Mouse (Mus musculus) right cerebral cortex, postnatal 4 days (tissue): ENCODE measurements at regions not wholly inside any gene's neighbourhood (a gene's known extent, or its start where the extent isn't known, plus 50 kb on each side); places are given as distances from the start of the nearest gene placed in this dataset.

Experiments
- DNase-seq: peaks from one replicate; pipeline ENCODE4 v3.0.0-alpha.2; 2022

DNA sequence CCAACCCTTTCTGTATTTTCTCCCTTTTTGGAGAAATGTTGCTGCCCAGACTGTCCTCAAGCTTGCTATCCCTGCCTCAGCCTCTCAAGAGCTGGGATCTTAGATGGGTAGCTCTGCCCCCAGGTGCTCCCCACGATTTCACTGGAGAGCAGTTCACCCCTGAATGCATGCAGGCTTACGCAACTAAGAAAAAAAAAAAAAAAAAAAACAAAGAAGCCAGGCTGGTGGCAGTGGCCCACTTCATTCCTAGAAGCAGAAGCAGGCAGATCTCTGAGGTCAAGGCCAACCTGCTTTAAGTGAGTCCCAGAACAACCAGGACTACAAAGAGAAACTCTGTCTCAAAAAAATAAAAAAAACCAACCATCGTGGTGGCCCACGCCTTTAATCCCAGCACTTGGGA, 51.2 kb upstream of the Fbxo11 start:
- no peak for DNase-seq

- DNase-seq: no peak
These were observed 53.6 kb upstream of the Fbxo11 start for GRCm38 (mm10) chr17:88118714-88119113.

GRCm38 (mm10) chr17:88123711-88124110, 58.6 kb upstream of the Fbxo11 start:
- DNase-seq: no peak

DNA sequence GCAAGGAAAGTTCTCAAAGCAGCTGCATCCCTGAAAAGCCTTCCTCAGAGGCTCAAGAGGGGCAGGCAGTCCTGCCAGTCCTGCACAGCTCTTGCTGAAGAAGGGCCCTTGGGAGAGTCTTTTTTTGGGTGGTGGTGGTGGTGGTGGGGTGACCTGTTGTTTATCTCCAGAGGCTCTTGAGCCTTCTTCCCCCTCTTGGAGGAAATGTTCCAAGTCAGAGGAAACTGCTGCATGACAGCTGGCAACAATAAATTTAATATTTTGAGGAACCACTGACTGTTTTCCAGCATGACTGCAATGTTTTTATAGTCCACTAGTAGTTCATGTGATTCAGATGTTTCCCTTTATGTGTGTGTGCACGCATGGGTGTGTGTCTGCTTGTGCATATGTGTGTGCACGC, 62.0 kb upstream of the Fbxo11 start:
- DNase-seq: no peak

DNA sequence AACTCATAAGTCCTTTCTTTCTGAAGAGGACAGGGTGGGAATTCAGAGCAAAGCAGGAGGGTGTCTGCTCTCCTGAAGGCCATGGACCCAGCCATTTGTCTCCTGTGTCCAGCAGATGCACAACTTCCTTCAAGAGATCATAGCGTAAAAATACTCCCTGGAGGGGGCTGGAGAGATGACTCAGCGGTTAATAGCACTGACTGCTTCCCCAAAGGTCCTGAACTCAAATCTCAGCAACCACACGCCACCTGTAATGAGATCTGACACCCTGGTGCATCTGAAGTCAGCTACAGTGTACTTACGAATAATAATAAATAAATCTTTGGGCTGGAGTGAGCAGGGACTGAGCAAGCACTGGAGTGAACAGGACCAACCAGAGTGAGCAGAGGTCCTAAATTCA, 66.2 kb upstream of the Fbxo11 start:
- no peak for DNase-seq

GRCm38 (mm10) chr17:88131980-88132379, 66.9 kb upstream of the Fbxo11 start:
- no peak for DNase-seq

GRCm38 (mm10) chr17:88132601-88133346, 67.7 kb upstream of the Fbxo11 start:
- DNase-seq: no peak

DNA sequence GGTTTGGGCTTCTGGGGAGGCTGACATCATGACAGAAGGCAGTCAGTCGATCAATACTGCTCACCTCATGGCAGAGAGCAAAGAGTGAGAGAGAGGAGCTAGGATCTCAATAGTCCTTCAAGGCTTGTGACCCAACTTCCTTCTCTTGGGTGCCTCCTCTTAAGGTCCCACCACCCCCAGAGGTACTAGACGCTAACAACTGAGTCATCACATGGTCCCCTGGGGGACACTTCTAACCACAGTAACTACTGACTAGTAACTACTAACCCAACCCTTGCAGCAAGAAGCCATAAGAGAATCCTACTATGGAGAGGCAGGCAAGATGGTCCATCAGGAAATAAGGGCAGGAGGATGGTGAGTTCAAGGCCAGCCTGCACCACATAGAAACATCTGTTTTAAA, 69.5 kb upstream of the Fbxo11 start:
- no peak for DNase-seq

DNA sequence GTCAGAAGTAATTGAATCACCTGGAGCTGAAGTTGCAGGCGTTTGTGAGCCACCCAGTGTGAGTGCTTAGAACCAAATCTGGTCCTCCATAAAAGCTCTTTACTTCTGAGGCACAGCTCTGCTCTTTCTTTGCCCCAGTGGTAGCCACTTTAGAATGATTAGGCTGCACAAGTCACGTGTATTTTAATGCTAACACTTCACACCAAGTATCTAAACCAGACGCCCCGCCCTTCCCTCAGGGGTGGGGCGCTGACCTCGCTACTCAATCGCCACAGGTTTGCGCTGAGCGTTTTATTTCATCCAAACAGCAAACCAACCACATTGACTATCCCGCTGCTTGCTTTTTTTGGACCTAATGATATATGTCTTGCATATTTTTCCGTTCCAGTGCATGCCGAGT, 76.4 kb upstream of the Fbxo11 start:
- no peak for DNase-seq

DNA sequence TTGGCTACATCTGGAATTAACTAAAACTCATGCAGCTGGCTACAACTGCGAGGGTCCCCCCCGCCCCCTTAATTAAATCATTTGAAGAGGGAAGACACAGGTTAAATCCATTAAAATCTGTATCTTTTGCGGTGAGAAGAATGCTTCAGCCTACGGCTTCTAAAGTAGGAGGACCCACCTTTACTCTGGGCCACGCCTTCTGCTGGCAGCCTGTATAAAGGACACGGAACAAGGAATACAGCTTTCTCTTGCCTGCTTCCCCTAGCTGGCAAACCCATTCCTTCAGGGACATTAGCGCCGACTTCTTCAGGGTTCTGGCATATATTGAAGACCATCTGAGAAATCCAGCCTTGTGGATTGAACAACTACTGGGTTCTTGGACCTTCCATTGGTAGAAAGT, 76.9 kb upstream of the Fbxo11 start:
- no peak for DNase-seq

- no peak for DNase-seq
These were observed 77.7 kb upstream of the Fbxo11 start for GRCm38 (mm10) chr17:88142809-88143208.

DNA sequence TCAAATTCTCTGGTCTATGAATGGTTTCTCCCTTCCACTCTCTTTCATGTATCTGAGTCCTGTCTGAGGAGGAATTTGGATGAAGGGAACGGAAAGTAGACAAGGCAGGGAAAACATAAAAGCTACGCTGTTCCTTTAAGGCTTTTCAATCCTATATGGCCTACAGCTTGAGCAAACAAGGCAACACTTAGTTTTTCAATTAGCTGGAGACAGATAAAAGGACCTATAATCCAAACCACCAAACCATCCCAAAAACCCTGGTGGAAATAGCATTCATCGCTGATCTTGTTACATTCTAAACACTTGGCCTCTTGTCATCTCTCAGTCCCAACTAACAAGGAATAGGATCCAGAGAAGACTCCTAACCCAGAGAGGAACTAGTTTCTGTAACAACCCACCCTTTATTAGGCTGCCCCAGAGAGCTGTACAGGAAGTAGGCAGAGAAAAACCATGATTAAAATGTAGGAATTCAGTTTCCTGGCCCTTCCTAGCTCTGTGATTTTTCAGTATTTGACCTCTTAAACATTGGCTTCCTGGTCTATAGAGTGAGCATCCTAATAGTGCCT, 78.4 kb upstream of the Fbxo11 start:
- DNase-seq: no peak

DNA sequence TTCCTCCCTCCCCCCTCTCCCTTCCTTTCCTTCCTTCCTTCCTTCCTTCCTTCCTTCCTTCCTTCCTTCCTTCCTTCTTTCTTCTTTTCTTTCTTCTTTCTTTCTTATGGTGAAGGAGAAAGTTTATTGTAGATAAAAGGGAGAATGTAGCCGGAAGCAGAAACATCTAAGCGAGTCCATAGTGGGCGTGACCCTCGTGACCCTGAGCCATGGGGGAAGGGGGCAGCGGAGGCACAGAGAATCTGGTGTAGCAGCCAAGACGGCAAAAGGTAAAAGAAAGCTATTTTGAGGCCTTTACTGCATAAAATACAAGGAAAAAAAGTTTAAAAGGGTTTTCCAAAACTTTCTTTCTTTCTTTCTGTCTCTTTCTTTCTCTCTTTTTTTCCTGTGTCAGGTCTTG, 93.5 kb upstream of the Fbxo11 start:
- DNase-seq: no peak

- no peak for DNase-seq
These were observed 94.1 kb upstream of the Fbxo11 start for GRCm38 (mm10) chr17:88159212-88159668.

- no peak for DNase-seq
These were observed 95.0 kb upstream of the Fbxo11 start for GRCm38 (mm10) chr17:88159851-88160676.

DNA sequence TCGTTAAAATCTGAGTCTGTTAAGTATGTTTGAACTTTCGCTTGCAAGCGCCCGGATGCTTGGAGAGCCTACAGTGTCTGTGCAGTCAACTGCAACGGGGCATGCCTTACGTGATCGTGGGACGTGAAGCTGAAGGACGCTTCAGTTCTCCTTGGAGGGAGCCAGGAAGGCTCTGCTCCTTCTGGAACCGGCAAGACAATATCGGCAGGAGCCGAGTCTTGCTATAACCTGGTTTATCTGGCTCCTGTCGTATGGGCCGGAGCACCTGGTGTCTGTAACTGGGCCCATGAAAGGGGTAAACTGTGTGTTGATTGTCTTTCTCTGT, 95.5 kb upstream of the Fbxo11 start:
- no peak for DNase-seq

DNA sequence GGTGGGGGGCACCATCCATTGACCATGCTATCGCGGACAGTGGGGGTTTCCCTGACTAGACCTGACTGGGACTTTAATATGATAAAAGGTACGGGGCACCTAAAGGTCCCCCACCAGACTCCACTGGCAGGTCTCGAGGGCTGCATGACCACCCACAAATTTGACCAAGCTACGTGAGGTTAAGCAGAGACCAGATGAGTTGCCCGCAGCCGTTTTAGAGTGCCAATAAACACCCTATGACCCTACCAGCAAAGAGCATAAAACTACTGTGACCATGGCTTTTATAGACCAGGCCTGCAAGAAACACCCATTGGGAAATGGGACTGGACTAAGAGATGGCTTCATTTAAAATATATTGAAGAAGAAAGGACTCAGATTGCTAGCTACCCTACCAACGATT, 96.7 kb upstream of the Fbxo11 start:
- no peak for DNase-seq

DNA sequence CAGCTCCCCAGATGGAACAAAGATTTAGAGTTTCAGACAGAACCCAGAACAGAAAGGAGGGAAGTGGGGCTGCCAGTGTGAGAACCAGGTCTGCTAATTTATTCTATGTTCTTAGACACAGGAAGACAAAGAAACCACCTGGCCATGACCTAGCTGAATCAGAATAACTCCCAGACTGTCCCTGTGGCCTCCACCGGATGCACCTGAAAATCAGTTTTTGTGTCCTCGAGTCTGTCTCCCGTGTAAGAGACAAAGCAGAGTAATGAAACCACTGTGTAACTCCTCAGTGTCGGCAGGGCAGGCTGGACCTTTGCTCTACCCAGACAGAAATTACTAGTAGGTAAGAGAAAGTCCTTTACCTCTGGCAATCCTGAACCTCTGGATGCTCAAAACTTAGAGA, 99.7 kb upstream of the Fbxo11 start:
- no peak for DNase-seq

GRCm38 (mm10) chr17:88165811-88166210, 100.7 kb upstream of the Fbxo11 start:
- no peak for DNase-seq

DNA sequence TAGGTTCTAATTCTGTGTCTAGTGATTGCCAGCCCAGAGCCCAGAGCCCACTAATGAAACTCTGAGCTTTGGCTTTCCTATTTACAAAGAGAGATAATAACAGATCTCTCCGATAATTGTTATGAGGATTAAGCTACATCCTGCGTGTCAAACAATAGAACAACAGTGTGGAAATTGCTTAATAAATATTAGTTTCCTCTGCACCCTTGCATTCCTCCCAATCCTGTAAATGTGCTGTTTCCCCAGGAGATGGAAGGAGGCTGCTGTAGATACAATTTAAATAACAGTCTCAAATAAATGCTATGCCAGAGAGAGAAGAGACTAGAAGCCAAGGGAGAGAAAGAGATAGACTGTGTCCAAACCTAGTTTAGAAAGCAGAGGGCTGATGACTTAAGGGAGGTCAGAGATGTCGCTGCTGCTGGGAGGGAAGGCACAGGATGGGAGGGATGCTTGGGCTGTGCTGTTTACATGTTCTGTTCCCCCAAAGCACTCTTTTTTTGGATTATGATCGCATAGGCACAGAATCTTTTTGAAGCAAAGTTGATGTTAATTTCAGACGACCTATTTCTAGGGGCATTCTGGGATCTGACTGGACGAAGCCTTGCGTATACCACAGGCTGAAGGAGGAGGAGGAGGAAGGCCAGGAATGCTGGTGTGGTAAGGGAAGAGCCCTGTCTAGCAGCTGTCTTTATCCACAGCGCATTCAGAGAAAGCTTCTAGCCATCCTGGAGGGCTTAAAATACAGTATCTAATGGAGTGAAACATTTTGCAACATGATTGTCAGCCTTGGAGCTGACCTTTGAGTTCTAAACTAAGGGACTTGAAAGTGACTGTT, 103.4 kb upstream of the Fbxo11 start:
- no peak for DNase-seq

DNA sequence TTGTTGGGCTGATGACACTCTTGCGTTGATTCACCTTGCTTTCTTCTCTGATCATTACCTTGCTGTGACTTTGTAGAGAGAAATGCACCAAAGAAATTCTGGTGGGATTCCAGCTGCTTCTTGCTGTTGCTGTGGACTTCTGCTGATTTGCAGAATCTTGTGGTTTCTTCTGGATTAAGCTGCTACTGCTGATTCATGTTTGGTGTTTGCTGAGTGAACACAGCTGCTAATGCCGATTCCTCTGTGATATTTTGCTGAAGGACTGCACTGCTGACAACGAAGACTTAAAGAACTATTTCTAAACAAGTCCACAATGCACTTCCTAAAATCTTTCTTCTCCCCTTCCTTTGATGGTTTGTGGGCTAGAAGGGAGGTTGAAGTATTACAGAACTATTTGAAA, 106.5 kb upstream of the Fbxo11 start:
- DNase-seq: no peak

DNA sequence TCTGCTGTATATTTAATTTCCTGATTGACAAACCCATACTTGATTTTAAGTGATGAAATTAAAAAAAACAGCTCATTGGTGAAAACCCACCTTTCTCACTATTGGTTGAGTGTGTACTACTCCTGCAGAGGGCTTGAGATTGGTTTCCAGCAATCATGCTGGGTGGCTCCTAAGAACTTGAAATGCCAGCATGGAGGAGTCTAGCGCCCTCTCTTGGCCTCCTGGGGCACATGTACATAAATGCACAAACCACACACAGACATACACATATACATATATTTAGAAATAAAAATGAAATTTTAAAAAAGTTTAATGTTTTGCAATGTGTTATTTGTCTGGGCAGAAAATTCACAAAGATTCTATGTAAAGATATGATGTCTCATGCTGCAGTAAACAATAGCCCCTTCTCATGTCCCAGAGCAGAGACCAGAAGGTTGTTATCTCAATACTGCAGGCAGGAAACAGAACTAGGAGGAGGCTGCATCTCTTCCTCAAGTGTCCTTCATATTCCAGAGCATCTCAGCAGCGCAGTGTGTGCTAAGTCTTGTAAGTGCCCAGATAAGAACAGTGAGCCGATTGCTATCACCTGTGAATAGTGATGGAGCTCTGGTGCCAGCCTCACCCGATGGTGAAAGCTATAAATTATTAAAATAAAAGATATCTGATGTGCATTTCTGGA, 108.4 kb upstream of the Fbxo11 start:
- no peak for DNase-seq

GRCm38 (mm10) chr17:88174242-88174679, 109.2 kb upstream of the Fbxo11 start:
- no peak for DNase-seq
